Mouse (Mus musculus): ENCODE results near the gene Prkce. TPM values are rescaled to one million over a fixed set of nuclear protein-coding genes. Genes with fewer than 3 reads are reported as not detected.
"Not testable (repeated sequence)": the region's sequence is repeated elsewhere in the genome, so short reads cannot be mapped to it uniquely, and the experiment has no call there.

Gene Prkce
- total and polyA plus RNA-seq, 2 experiments from 2014 or later: 91.3 to 94.3 TPM

- peaks cover 20% of the 10 kb centered on the region; the same call in 1 of the 2 replicates for H3K4me1 ChIP-seq (ENCODE audit: insufficient read depth)
- 48% methylated on average over 10 of the region's 10 CpGs for WGBS
- H3K27ac ChIP-seq (ENCODE audit: low read depth, low read length): no peak overlapping the region
- no peaks in the 10 kb centered on the region for H3K27me3 ChIP-seq (ENCODE audit: insufficient read depth, low read length)
- H3K4me3 ChIP-seq (ENCODE audit: low read depth, low read length): no peak overlapping the region
- no peak overlapping the region for H3K9ac ChIP-seq
- no peak for TF ChIP-seq CTCF (IDR thresholded peaks at IDR 0.05; ENCODE audit: low read depth)
- no peaks in the 10 kb centered on the region for H3K36me3 ChIP-seq (ENCODE audit: insufficient read depth)
- H3K4me2 ChIP-seq (ENCODE audit: low read depth): no peak overlapping the region
- no peaks in the 10 kb centered on the region for H3K9me3 ChIP-seq (ENCODE audit: low read length)
- DNase-seq (no peak), ATAC-seq (no peak)
Measured at GRCm38 (mm10) chr17:86467291-86467898, 299.8 kb downstream of the Prkce start.

DNA sequence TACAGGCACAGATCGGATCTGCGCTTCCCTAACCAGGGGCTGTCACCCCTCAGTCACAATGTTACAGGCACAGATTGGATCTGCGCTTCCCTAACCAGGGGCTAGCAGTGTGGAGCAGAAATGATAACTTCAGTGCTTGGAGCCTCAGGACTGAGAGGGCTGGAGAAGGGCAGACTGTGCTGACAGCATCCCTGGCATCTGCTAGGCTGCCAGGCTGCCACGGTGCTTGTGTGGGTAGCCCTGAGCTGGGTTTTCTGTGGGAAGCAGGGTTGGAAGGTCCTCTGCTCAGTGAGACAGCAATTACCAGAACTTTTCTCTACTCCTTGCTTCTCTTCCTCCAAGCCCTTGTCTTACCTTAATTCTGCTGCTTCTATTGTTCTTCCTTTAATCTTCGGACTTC lies 300.4 kb downstream of the Prkce start:
- H3K9me3 ChIP-seq (ENCODE audit: low read length): no peaks in the 10 kb centered on the region
- no peak for TF ChIP-seq CTCF (IDR thresholded peaks at IDR 0.05; ENCODE audit: low read depth)
- H3K4me1 ChIP-seq (ENCODE audit: insufficient read depth): peaks cover 20% of the 10 kb centered on the region; the same call in 1 of the 2 replicates
- no peak for ATAC-seq
- H3K9ac ChIP-seq: peak overlapping the region; percentile 18; the same call in 1 of the 2 replicates
- no peak for DNase-seq
- H3K27ac ChIP-seq (ENCODE audit: low read depth, low read length): no peak overlapping the region
- H3K27me3 ChIP-seq (ENCODE audit: insufficient read depth, low read length): no peaks in the 10 kb centered on the region
- H3K4me3 ChIP-seq (ENCODE audit: low read depth, low read length): no peak overlapping the region
- H3K36me3 ChIP-seq (ENCODE audit: insufficient read depth): no peaks in the 10 kb centered on the region
- WGBS: 50% methylated on average over 5 of the region's 5 CpGs
- H3K4me2 ChIP-seq (ENCODE audit: low read depth): no peak overlapping the region

DNA sequence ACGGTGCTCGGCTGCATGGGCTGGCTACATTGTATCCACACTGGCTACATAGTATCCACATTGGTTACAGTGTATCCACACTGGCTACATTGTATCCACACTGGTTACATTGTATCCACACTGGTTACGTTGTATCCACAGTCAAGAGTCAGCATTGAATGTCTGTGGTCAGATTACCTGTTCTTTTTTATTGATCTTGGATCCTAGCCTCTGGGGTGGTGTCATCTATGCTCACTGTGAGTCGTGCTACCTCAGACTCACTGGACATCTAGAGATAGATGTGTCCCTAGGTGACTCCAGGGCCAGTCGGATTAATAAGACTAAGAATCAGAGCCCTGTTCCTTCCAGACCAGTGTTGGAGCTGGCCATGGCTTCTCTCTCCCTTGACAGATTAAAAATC lies 302.6 kb downstream of the Prkce start:
- H3K27ac ChIP-seq (ENCODE audit: low read depth, low read length): no peak overlapping the region
- no peak overlapping the region for H3K4me3 ChIP-seq (ENCODE audit: low read depth, low read length)
- 92% methylated on average over 5 of the region's 5 CpGs for WGBS
- no peak for TF ChIP-seq CTCF (IDR thresholded peaks at IDR 0.05; ENCODE audit: low read depth)
- peaks cover 20% of the 10 kb centered on the region; the same call in 1 of the 2 replicates for H3K4me1 ChIP-seq (ENCODE audit: insufficient read depth)
- no peak for DNase-seq
- H3K36me3 ChIP-seq (ENCODE audit: insufficient read depth): no peaks in the 10 kb centered on the region
- no peak overlapping the region for H3K9ac ChIP-seq
- ATAC-seq: no peak
- no peaks in the 10 kb centered on the region for H3K27me3 ChIP-seq (ENCODE audit: insufficient read depth, low read length)
- H3K4me2 ChIP-seq (ENCODE audit: low read depth): no peak overlapping the region
- H3K9me3 ChIP-seq (ENCODE audit: low read length): no peaks in the 10 kb centered on the region

- peak; percentile 14; the same call in 1 of the 2 replicates for ATAC-seq
Measured at GRCm38 (mm10) chr17:86471684-86472083, 304.1 kb downstream of the Prkce start.

GRCm38 (mm10) chr17:86476674-86477073 lies 309.1 kb downstream of the Prkce start:
- no peak overlapping the region for H3K27ac ChIP-seq (ENCODE audit: low read depth, low read length)
- no peaks in the 10 kb centered on the region for H3K4me1 ChIP-seq (ENCODE audit: insufficient read depth)
- no peaks in the 10 kb centered on the region for H3K9me3 ChIP-seq (ENCODE audit: low read length)
- H3K27me3 ChIP-seq (ENCODE audit: insufficient read depth, low read length): no peaks in the 10 kb centered on the region
- ATAC-seq: no peak
- no peak for DNase-seq
- peaks cover 8% of the 10 kb centered on the region; the same call in 1 of the 2 replicates for H3K36me3 ChIP-seq (ENCODE audit: insufficient read depth)
- no peak for TF ChIP-seq CTCF (IDR thresholded peaks at IDR 0.05; ENCODE audit: low read depth)
- no peak overlapping the region for H3K9ac ChIP-seq
- H3K4me3 ChIP-seq (ENCODE audit: low read depth, low read length): no peak overlapping the region
- no peak overlapping the region for H3K4me2 ChIP-seq (ENCODE audit: low read depth)
- WGBS: 91% methylated on average over 10 of the region's 10 CpGs

More at GRCm38 (mm10) chr17:86471684-86472083, 304.1 kb downstream of the Prkce start:
- 0 out of 2 replicates have a peak, but pooled peaks cover 10% of the 10 kb centered on the region for H3K4me1 ChIP-seq (ENCODE audit: insufficient read depth)
- no peak overlapping the region for H3K9ac ChIP-seq
- H3K36me3 ChIP-seq (ENCODE audit: insufficient read depth): no peaks in the 10 kb centered on the region
- no peak overlapping the region for H3K4me2 ChIP-seq (ENCODE audit: low read depth)
- H3K27me3 ChIP-seq (ENCODE audit: insufficient read depth, low read length): no peaks in the 10 kb centered on the region
- H3K4me3 ChIP-seq (ENCODE audit: low read depth, low read length): no peak overlapping the region
- no peaks in the 10 kb centered on the region for H3K9me3 ChIP-seq (ENCODE audit: low read length)
- 48% methylated on average over 5 of the region's 5 CpGs for WGBS
- peak; percentile 78 for TF ChIP-seq CTCF (IDR thresholded peaks at IDR 0.05; ENCODE audit: low read depth)
- DNase-seq: peak; percentile 68
- H3K27ac ChIP-seq (ENCODE audit: low read depth, low read length): no peak overlapping the region

- not testable (repeated sequence) for ATAC-seq; DNase-seq; H3K27me3 ChIP-seq (ENCODE audit: insufficient read depth, low read length); H3K9me3 ChIP-seq (ENCODE audit: low read length); H3K27ac ChIP-seq (ENCODE audit: low read depth, low read length); H3K4me3 ChIP-seq (ENCODE audit: low read depth, low read length); H3K9ac ChIP-seq; H3K4me1 ChIP-seq (ENCODE audit: insufficient read depth); H3K4me2 ChIP-seq (ENCODE audit: low read depth)
- H3K36me3 ChIP-seq (ENCODE audit: insufficient read depth): peaks cover 12% of the 10 kb centered on the region; the same call in 1 of the 2 replicates
Measured at GRCm38 (mm10) chr17:86477401-86477800, 309.8 kb downstream of the Prkce start.

- H3K27me3 ChIP-seq (ENCODE audit: insufficient read depth, low read length): no peaks in the 10 kb centered on the region
- no peaks in the 10 kb centered on the region for H3K4me1 ChIP-seq (ENCODE audit: insufficient read depth)
- peaks cover 12% of the 10 kb centered on the region; the same call in 1 of the 2 replicates for H3K36me3 ChIP-seq (ENCODE audit: insufficient read depth)
- TF ChIP-seq CTCF (IDR thresholded peaks at IDR 0.05; ENCODE audit: low read depth): no peak
- no peaks in the 10 kb centered on the region for H3K9me3 ChIP-seq (ENCODE audit: low read length)
- no peak overlapping the region for H3K9ac ChIP-seq
- no peak overlapping the region for H3K27ac ChIP-seq (ENCODE audit: low read depth, low read length)
- no peak overlapping the region for H3K4me3 ChIP-seq (ENCODE audit: low read depth, low read length)
- no peak for DNase-seq
- WGBS: 91% methylated on average over 10 of the region's 10 CpGs
- no peak for ATAC-seq
- H3K4me2 ChIP-seq (ENCODE audit: low read depth): no peak overlapping the region
Measured at GRCm38 (mm10) chr17:86479406-86479805, 311.8 kb downstream of the Prkce start.

Measured in forebrain, postnatal 0 days (tissue).